Mouse (Mus musculus): ENCODE results near the gene Sh3d21.
A peak's percentile ranks its signal among the peaks of the same experiment; 100 is the strongest.

The Sh3d21 gene

DNA sequence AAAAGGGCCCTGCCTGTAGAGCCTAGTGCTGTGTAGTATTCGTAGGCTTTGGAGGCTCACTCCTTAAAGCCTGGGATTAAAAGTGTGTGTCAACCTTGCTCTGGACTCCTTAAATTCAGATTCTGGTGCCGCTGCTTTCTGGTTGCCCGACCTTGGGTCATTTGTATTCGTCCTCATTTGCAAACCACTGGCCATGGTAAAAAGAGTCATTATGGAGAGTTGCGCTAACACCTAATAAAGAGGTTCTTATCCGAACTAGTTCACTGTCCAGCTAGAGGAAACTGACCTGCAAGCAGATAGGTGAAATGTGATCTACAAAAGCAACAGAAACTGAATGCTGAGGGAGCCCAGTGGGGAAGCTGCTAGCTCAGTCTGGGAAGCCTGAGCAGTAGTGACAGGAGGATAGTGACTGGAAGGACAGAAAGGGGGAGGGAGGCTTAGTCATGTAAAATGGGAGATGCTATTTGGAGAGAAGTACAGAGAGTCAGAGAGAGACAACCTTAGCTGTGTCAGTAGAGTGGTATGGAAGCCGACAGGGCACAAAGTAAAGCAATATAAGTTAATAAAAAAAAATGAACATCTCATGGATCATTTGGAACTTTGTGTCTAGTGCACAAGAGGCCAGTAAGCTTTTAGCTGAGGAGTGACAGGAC lies 58.0 kb downstream of the Sh3d21 start:
- no peak for DNase-seq

GRCm38 (mm10) chr4:126104261-126105075 lies 58.8 kb downstream of the Sh3d21 start:
- DNase-seq: peak; percentile 90 to 92

- peak; percentile 96 to 97 for DNase-seq
Observed at GRCm38 (mm10) chr4:126103590-126104068, 59.7 kb downstream of the Sh3d21 start, which contains the start of gene Stk40. Gene Stk40, plus strand, starts transcription at chr4:126103957.

GRCm38 (mm10) chr4:126103057-126103581 lies 60.2 kb downstream of the Sh3d21 start:
- peak; percentile 83 to 87 for DNase-seq

DNA sequence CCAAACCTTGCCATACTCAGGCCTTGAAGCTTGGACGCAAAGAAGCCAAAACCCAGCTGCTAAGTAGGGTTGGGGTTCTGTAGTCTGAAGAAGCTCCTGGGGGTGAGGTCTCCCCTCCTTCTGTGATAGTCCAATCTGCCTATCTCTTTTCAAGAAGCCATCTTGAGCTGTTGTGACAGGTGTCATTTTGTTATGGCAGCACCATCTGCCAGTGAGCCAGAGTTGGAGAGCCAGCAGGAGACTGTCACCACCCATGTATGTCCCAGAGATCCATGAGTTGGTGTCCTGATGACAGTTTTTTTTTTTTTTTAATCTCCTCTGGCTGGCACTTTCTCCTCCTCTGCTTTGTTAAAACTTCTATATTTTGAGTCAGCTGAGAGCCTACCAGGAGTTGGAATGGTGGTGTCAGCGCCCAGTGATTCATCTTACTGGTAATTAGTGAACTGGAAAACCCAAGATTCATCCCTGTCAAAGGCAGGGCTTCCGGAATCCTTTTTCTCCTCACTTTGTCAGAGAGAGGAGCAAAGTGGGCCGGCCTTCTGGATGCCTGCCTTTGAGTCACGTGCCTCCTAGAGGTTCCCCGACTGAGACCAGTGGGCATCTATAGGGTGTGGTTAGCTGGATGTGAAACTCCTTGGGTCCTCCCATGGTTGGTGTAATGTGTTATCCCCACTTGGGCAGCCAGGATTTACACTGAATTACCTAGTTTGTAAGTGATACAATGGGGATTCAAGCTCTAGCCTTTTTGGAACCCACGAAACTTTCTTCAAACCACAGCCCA lies 61.0 kb downstream of the Sh3d21 start:
- peak in 1 of 2 experiments; percentile 48 for DNase-seq

GRCm38 (mm10) chr4:126100764-126101163 lies 62.5 kb downstream of the Sh3d21 start:
- no peak for DNase-seq
